Mouse (Mus musculus): ENCODE measurements around the gene Il4i1.

- TF ChIP-seq CTCF (conservative IDR thresholded peaks at IDR 0.05; ENCODE audit: insufficient read depth, insufficient read length, low read depth, low read length): no peak
- no peak for TF ChIP-seq POLR2A (IDR thresholded peaks at IDR 0.05; ENCODE audit: low read depth, low read length)
Measured at GRCm38 (mm10) chr7:44812651-44813325, 3.4 kb upstream of the Il4i1 start.
